Mouse (Mus musculus) activated CD4-positive, CD25-positive, alpha-beta regulatory T cell, adult 4 months (primary cell): ENCODE data around the gene Spock1. TPM values are rescaled to one million over a fixed set of nuclear protein-coding genes. Genes with fewer than 3 reads are reported as not detected.

Experiments used
- ATAC-seq: one replicate; pipeline ENCODE4 v1.8.0; 2017
- polyA plus RNA-seq, 2 experiments: library from polyadenylated mRNA; unstranded; fragments of 100-300 nt; shearing (Covaris generic); gene quantifications; one replicate each; pipeline ENCODE4 v1.2.1; 2017

The Spock1 gene
- polyA plus RNA-seq, 2 experiments from 2014 or later: 0.13 TPM; not detected in 1

GRCm38 (mm10) chr13:57588558-57589273 is 319.4 kb downstream of the Spock1 start:
- ATAC-seq: no peak

DNA sequence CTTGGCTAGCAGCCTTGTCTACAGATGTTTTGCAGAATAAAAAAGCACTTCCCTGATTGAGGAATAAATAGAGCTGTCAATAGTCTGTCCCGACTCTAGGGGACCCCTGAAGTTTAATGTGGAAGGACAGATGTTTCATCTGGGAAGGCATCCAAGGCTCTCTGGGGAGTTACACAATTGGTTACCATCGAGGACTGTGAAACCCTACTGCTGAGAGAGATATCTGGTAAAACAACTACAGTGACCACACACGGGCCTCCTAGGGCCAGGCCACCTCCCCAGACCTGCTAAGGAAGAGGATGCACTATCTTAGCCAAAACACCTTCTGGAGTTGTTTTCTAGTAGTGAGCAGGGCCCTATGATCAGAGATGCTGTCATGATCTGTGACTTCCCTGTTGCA is 323.0 kb downstream of the Spock1 start:
- ATAC-seq: no peak

GRCm38 (mm10) chr13:57582314-57582976 is 325.7 kb downstream of the Spock1 start:
- ATAC-seq: no peak

- no peak for ATAC-seq
Measured at GRCm38 (mm10) chr13:57577541-57578244, 330.4 kb downstream of the Spock1 start.

- ATAC-seq: no peak
Measured at GRCm38 (mm10) chr13:57573501-57573900, 334.6 kb downstream of the Spock1 start.

- no peak for ATAC-seq
Measured at GRCm38 (mm10) chr13:57568404-57568803, 339.7 kb downstream of the Spock1 start.

- ATAC-seq: no peak
Measured at GRCm38 (mm10) chr13:57555186-57555585, 352.9 kb downstream of the Spock1 start.

GRCm38 (mm10) chr13:57549743-57550142 is 358.4 kb downstream of the Spock1 start:
- no peak for ATAC-seq

DNA sequence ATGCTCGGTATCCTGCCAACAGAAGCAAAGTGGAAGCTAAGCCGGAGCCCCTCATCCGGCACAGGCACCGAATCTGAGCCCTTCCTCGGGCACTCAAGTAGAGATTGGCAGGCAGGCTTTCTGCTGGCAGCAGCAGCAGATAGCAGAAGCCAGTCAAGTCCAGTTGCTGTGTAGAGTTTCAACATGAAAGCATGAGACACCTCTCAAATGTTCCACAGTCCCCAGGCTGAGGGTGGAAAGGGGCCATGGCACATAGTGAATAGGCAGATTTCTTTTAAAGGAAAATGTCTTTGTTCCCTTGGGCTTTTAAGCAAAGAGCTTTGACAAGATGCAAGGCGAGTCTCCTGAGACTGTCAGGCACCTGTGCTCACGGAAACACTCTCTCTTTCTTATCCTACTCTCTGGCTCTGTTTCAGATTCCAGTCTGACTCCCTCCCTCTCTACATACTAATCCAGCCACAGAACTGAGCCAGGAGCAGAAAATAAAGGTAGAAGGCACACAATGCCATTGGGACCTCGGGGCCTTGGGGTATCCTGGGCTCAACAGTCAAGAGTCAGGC is 371.1 kb downstream of the Spock1 start:
- no peak for ATAC-seq

- no peak for ATAC-seq
Measured at GRCm38 (mm10) chr13:57534325-57534724, 373.8 kb downstream of the Spock1 start.

DNA sequence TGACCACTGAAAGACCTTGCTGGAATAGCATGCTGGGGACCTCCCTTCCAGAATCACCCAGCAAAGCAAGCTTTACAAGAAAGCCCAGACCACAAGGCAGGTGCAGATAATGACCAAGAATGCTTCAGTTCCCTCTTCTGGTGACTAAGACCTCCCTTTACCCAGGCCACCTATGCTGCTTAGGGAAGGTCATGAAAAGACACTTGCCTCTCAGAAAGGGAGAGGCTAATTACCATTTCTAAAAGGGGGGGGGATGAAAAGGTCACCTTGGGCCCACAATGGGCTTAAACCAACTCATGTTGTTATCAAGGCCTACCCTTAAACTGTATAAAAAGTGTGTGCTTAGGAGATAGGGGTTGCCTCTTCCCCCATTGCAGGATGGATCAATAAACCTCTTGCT is 382.2 kb downstream of the Spock1 start:
- ATAC-seq: no peak

- ATAC-seq: no peak
Measured at GRCm38 (mm10) chr13:57524546-57524945, 383.6 kb downstream of the Spock1 start.

DNA sequence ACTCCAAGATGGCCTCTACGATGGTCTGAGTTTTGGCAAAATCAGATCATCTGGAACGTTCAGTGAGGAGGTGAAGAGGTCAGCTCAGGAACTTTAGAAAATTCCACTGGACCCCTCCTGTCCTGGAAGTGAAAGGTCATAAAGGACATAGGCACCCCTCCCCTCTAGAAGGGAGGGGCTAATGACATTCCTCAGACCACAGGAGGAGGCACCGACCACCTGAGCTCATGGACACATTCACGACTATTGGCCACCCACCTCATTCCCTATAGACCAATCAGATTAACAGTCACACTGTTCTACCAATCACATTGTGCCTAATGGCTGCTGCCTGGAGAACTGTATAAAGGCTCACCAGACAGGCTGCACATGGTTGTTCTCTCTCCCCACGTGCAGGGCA is 384.8 kb downstream of the Spock1 start:
- ATAC-seq: no peak

GRCm38 (mm10) chr13:57522319-57522718 is 385.8 kb downstream of the Spock1 start:
- ATAC-seq: no peak

- ATAC-seq: no peak
Measured at GRCm38 (mm10) chr13:57521152-57521551, 387.0 kb downstream of the Spock1 start.

GRCm38 (mm10) chr13:57519790-57520189 is 388.3 kb downstream of the Spock1 start:
- no peak for ATAC-seq

GRCm38 (mm10) chr13:57515737-57516136 is 392.4 kb downstream of the Spock1 start:
- ATAC-seq: no peak

- ATAC-seq: no peak
Measured at GRCm38 (mm10) chr13:57501552-57501951, 406.6 kb downstream of the Spock1 start.

- no peak for ATAC-seq
Measured at GRCm38 (mm10) chr13:57496778-57497177, 411.4 kb downstream of the Spock1 start.

DNA sequence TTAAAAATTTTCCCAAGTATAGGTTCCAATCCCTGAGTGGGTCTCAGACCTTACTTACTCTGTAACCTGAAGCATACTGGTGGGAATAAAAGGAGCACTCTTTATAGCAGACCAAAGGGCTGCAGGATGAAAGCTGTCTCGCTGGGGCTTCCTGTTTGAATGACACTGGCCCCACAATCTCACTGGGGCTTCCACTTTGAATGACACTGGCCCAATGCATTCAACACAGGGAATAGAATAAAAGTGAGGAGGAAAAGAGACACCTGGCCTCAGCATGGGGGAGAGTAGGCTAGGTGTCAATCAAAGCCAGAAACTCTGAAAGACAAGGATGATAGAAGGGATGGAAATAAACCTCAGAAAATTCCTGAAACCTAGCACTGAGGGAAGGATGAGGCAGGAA is 413.3 kb downstream of the Spock1 start:
- ATAC-seq: no peak

- no peak for ATAC-seq
Measured at GRCm38 (mm10) chr13:57488926-57489325, 419.2 kb downstream of the Spock1 start.

DNA sequence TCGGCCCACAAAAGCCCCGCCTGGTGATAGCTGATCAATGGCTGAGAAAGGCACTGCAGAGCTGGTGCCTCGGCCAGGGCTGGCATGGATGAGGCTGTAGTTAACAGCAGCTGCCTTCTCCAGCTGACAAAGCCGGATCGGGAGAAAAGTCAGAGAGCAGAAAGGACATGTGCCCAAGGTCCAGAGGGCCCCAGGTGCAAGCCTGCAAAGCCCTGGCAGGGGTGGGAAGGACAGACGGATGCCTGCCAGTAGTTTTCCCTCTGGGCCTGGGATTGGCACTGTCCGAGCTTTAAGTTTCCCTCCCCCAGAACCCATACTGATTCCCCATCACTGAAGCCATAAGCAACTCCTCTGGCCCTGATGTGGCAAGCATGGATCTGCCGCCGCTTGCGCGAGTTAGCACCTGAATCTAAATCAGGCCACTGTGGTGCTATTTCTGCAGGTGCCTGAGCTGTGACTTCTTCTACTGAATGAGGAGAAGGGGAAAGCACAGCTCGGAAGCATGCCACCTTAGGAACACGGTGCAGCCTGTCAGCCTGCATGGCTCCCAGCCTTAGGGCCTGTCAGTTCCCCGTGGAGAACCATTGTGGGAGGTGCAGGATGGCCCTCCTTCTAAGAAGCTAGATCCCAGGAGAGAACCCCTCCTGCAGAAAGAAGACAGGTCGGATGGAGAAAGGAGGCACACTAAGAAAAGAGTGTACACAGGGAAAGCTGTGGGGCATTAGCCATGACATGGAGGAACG is 423.5 kb downstream of the Spock1 start:
- no peak for ATAC-seq

DNA sequence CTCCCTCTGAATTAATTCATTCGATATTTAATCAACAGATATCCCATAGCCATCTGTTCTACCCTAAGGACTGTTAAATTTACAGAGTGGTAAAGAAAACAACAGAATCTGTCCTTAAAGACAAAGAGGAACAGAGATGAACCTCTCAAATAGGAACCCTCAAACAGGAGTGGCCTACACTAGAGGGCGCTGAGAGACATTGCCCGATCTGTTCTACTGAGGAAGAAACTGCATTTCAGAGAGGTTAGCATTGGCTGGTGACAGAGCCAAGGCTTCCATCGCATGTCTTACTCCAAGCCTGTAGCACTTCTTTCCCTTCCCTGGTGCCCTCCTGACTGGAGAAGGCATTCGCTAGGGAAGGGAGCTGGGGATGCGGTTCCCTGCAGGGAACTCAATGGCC is 431.4 kb downstream of the Spock1 start:
- no peak for ATAC-seq
